8 mouse cellular contexts compared by ENCODE assay signal in the genomic region with DNA sequence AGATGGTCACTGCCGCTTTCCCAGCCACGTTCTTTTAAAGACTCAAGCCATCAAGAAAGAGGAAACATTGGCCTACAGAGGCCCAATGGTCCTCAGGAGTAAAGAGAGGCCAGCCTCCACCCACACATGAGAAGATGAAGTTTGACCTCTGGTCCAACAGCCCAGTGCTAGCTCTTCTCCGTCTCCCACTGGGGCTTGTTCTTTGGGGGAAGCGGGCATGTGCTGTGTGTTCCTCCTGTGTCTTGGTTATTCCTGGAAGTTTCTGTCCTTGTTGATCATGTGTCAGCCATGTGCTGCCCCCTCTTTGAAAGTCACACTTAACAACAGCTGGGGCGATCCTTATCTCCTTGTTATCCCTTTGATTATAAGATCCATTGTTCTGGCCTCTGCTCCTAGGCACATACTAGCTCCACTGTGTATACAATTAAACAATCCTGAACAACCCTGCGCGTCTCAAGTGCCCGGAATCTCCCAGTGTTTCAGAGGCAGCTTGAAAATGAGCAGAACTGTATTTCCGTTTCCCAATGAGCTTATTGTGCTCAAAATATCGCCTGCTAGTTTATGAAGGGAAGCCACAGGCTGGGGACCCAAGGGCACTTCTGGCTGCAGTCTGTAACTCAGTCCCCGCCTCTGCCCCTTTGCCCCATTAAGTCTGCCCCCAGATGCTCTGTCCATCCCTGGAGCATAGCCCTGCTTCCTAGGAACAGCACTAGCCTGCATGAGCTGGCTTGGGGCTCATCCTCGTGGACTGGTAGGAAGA.
DNase-seq lines count a peak whose midpoint lies in the region; ATAC-seq and TF ChIP-seq lines count a peak whose summit lies in the region.

No protein-coding gene starts in this region.

- ATAC-seq in intestine, embryonic 14.5 days (replicated peaks; ENCODE audit: low FRiP score, low TSS enrichment, low read depth) = no peak
- ATAC-seq in liver, postnatal 0 days = peak; percentile 14; the same call in 1 of the 2 replicates

- no peak for TF ChIP-seq EP300 in liver, postnatal 0 days (IDR thresholded peaks at IDR 0.05; ENCODE audit: low read depth)

- DNase-seq in gastrocnemius, adult 2 months = no peak
- no peak for DNase-seq in gastrocnemius, postnatal 10 days
- peak; percentile 71 for DNase-seq in adipocyte (ENCODE audit: low spot score)
- no peak for DNase-seq in intestine, embryonic 14.5 days (ENCODE audit: low spot score)
- no peak for DNase-seq in liver, postnatal 0 days
- no peak for DNase-seq in urinary bladder, postnatal 10 days (ENCODE audit: low spot score)
- DNase-seq in left cerebral cortex, adult 11 months (ENCODE audit: low spot score) = no peak
- DNase-seq in spleen, adult 18-20 months = no peak

- peak overlapping the region; percentile 46 for H3K4me3 ChIP-seq in gastrocnemius, adult 2 months
- H3K4me3 ChIP-seq in intestine, embryonic 14.5 days (ENCODE audit: low read depth, low read length) = no peak overlapping the region
- H3K4me3 ChIP-seq in liver, postnatal 0 days (ENCODE audit: low read depth, low read length) = no peak overlapping the region

- no peak for TF ChIP-seq CTCF in gastrocnemius, adult 2 months (IDR thresholded peaks at IDR 0.05)
- no peak for TF ChIP-seq CTCF in liver, postnatal 0 days (IDR thresholded peaks at IDR 0.05; ENCODE audit: low read depth)

- 31% methylated on average over 12 of the region's 12 CpGs for WGBS in intestine, embryonic 14.5 days
- WGBS in liver, postnatal 0 days (ENCODE audit: insufficient replicate concordance) = 42% methylated on average over 12 of the region's 12 CpGs

- peaks cover 21% of the 10 kb centered on the region for H3K4me1 ChIP-seq in intestine, embryonic 14.5 days (replicated peaks; ENCODE audit: control insufficient read depth, insufficient read depth, low read length)
- peaks cover 48% of the 10 kb centered on the region for H3K4me1 ChIP-seq in liver, postnatal 0 days (ENCODE audit: insufficient read depth)

- H3K4me2 ChIP-seq in intestine, embryonic 14.5 days (ENCODE audit: low read length) = 0 out of 2 replicates have a peak overlapping the region, but pooled peaks have one; percentile 4
- no peak overlapping the region; the same call in 1 of the 2 replicates for H3K4me2 ChIP-seq in liver, postnatal 0 days (ENCODE audit: low read depth, low read length)

- H3K9me3 ChIP-seq in intestine, embryonic 14.5 days (ENCODE audit: control insufficient read depth, low read length) = no peaks in the 10 kb centered on the region
- H3K9me3 ChIP-seq in liver, postnatal 0 days (ENCODE audit: low read length) = no peaks in the 10 kb centered on the region

- H3K36me3 ChIP-seq in intestine, embryonic 14.5 days (ENCODE audit: control insufficient read depth, insufficient read depth, low read length) = no peaks in the 10 kb centered on the region
- no peaks in the 10 kb centered on the region for H3K36me3 ChIP-seq in liver, postnatal 0 days (replicated peaks; ENCODE audit: insufficient read depth, low read length)

- H3K27ac ChIP-seq in gastrocnemius, adult 2 months = peak overlapping the region; percentile 63
- H3K27ac ChIP-seq in intestine, embryonic 14.5 days (ENCODE audit: low read depth) = peak overlapping the region; percentile 27; the same call in 1 of the 2 replicates
- peak overlapping the region; percentile 52 for H3K27ac ChIP-seq in liver, postnatal 0 days (ENCODE audit: low read depth)

- intact Hi-C loops in gastrocnemius, adult 2 months (cut with DNase I) = no loop called here

- no peaks in the 10 kb centered on the region for H3K27me3 ChIP-seq in intestine, embryonic 14.5 days (replicated peaks; ENCODE audit: control insufficient read depth, insufficient read depth, low read length)
- H3K27me3 ChIP-seq in liver, postnatal 0 days (ENCODE audit: insufficient read depth, low read length) = no peaks in the 10 kb centered on the region

- 0 out of 2 replicates have a peak overlapping the region, but pooled peaks have one; percentile 22 for H3K9ac ChIP-seq in intestine, embryonic 14.5 days (ENCODE audit: low read length)
- no peak overlapping the region for H3K9ac ChIP-seq in liver, postnatal 0 days (replicated peaks)
